Mouse (Mus musculus): ENCODE results near the gene Usp19.

GRCm38 (mm10) chr9:108441236-108441919, 49.0 kb upstream of the Usp19 start:
- TF ChIP-seq POLR2A (IDR thresholded peaks at IDR 0.05; ENCODE audit: borderline replicate concordance, low read depth, low read length) (no peak), CTCF (IDR thresholded peaks at IDR 0.05; ENCODE audit: low read depth, low read length) (no peak)
